Mouse (Mus musculus): ENCODE measurements at regions not wholly inside any gene's neighbourhood (a gene's known extent, or its start where the extent isn't known, plus 50 kb on each side); places are given as distances from the start of the nearest gene placed in this dataset.
A peak's percentile ranks its signal among the peaks of the same experiment; 100 is the strongest.

- TF ChIP-seq CTCF (IDR thresholded peaks at IDR 0.05): peak; percentile 81
- no peak for TF ChIP-seq POLR2A (IDR thresholded peaks at IDR 0.05; ENCODE audit: insufficient read depth, low read depth, low read length)
- no peak for TF ChIP-seq EP300 (IDR thresholded peaks at IDR 0.05; ENCODE audit: insufficient read depth, low read depth, low read length)
Observed at GRCm38 (mm10) chr10:24381917-24382316, 158.6 kb downstream of the Moxd1 start.
